Mouse (Mus musculus) neutrophil, adult 5-6 weeks (primary cell): ENCODE data around the gene Emc10. TPM values are rescaled to one million over a fixed set of nuclear protein-coding genes. Genes with fewer than 3 reads are reported as not detected.
A peak's percentile ranks its signal among the peaks of the same experiment; 100 is the strongest.

ENCODE experiments used
- ATAC-seq: fragments of 151-379, 151-347 bp; 2 replicates; pipeline ENCODE4 v1.8.0; 2017; ENCODE audit warnings: mild to moderate bottlenecking, moderate TSS enrichment; ENCODE audit not compliant: insufficient number of reproducible peaks, poor library complexity, low FRiP score, severe bottlenecking; ENCODE audit errors: extremely low read depth
- total RNA-seq: library from RNA; stranded (forward); fragments of 200-1000 nt; gene quantifications from 2 replicates; pipeline ENCODE4 v1.2.3, GENCODE M21; 2017

The Emc10 gene
- total RNA-seq: 29.0 and 37.8 TPM in 2 replicates

DNA sequence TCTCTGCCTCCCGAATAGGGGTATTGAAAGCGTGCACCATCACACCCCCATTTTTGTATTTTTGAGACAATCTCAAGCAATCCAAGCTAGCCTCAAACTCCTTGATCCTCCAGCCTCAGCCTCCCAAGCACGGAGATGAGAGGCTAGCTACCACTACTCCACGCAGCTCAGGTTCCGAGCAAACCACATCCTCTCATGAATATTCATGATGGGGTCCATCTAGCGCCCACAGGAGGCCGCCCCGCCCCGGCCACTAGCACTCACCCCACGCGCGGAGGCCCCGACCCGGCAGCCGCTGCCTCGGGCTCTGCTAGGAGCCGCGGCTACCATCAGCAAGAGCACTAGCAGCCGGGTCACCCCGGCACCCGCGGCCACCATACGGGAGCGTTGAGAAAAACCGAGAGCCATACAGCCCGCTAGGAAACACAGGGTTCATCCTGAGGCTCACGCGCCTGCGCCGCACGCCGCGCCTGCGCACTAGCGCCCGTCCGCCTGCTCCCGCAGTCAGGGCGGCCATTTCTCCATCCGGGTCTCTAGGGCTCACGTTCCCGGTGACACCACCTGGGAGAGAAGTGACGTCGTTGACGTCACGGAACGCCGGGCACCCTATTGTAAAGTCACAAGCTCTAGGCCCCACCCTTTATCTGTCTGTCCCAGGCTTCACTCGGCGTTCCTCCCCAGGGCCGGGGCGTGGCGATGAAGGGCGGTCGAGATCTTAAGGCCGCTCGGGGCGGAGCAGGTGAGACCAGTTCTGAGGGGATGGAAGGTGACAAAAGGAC lies at the start of gene Emc10, which contains the start of gene Fam71e1:
TSS of gene Emc10 (minus strand) at position 538 of the 779 bp plus-strand sequence.
TSS of gene Fam71e1 (plus strand) at position 590 of the 779 bp plus-strand sequence.
- peak; percentile 92 for ATAC-seq

DNA sequence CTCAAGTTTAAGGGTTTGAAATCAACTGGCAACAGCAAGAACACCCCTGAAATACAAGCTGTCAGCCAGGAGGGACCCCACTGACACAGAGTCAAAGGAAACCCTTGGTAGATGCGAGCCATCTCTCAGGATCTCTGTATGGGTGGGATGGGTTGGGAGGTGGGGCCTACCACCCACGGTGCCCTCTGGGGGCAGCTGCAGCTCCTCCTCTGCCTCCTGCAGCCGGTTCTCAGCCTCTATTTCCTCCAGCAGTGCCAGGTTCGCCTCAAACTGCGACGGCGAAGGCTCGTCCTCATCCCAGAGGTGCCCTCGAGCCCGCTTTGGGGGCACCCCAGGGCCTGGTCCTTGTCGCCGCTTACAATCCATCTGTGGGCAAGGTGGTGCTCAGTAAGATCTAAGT lies 46.7 kb upstream of the Emc10 start:
- ATAC-seq: no peak

DNA sequence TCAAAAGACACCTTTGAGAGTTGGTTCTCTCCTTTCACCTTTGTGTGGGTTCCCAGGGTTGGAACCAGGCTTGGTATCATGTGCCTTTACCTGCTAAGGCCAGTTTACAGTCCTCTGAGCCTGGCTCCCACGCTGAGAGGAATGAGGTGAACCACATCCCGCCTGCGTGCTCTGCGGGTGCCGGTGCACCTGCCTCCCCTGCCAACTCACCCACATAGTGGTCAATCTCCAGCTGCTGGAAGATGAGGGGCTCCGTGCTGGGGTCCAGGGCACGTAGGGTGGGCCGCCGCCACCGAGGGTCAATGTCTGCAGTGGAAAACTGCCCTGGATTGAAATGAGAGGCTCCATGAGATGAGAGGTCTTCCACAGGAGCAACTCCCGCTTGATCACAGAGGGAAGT lies 46.2 kb upstream of the Emc10 start:
- ATAC-seq: no peak

DNA sequence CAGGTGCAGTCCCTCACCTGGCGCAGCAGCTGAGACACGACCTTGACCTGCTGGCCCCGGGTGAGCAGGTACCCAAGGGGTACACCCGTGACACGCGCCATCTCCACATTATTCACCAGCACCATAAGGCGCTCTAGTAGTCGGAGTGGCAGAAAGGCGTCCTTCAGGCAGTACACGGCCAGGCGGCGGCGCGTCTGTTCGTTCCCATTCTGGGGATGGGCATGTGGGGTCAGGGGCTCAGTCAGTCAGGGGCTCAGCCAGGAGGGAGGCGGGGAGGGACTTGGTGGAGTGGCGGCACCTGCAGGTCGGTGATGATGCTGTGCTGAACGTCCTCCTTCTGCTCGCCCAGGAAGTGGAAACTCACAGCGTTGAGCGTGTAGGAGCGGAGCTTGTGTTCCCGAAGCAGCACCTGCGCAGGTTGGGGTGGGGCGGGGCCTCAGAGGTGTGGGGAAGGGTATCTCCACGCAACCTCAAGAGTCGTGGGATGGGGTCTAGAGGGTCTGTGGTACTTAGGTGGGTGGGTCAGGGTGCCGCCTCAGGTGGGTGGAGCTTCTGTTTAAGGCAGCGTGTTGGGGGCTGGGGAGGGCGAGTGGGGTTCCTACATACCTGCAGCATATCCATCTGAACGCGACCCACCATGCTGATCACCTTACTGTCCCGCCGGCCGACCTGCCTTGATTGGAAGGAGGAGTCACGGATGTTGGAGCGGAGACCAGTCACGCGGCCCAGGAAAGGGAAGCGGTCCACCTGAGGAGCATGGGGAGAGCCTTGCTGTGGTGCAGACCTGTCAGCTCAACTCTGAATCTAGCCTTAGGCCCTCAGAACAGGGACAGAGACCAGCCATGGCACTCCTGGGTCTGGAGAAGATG lies 42.7 kb upstream of the Emc10 start:
- ATAC-seq: no peak

DNA sequence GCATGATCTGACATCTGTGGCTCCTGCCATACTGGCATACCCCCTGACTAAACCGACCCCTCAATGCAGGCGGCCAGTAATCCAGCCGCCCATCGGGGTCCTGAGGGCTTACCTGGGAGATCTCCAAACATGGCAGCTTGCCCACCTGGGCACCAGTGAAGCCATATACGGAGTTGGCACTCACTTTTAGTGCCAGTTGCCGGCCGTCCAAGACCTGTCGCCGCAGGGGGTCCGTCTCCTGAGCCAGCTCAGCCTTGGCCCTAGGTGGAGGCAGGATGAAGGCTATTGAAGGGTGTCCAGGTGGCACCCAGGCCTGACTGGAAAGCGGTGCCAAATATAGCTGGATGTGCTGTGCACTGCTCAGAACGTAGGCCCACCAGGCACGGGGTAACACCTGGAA lies 41.2 kb upstream of the Emc10 start:
- no peak for ATAC-seq

DNA sequence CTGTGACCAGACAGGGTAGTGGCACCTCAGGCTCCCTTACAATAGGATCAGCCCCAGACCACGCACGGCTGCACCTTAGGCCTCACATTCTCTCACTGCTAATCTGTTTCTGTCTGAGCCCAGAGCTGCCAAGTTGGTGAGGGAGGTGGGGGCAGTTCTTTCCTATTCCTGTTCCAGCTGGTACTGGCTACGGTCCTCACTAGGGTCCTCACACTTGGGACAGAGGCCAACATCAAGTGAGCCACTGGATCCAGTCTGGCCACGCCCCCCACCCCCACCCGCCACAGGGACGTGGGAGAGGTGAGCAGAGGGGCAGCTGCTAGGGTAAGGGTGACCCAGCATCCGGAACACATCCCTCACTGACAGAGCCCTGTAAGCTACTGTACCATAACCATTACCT lies 40.7 kb upstream of the Emc10 start:
- ATAC-seq: no peak

DNA sequence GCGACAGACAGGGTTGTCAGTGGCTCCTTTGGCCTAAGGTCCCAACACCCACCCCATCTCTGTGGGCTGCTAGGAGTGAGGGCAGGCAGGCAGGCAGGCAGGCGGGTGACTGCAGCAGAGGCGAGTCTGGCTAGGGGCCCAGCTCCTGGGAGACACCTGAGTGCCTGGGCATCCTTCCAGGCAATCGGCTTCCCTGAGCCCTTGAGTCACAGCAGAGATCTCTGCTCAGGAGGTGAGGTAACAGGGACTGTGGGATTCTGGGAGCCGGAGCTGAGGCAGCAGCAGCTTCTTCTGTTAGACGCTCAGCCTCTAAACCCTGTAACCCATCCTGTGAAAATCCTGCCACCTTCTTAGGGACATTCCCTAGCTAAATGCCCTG lies 40.2 kb upstream of the Emc10 start:
- ATAC-seq: no peak

DNA sequence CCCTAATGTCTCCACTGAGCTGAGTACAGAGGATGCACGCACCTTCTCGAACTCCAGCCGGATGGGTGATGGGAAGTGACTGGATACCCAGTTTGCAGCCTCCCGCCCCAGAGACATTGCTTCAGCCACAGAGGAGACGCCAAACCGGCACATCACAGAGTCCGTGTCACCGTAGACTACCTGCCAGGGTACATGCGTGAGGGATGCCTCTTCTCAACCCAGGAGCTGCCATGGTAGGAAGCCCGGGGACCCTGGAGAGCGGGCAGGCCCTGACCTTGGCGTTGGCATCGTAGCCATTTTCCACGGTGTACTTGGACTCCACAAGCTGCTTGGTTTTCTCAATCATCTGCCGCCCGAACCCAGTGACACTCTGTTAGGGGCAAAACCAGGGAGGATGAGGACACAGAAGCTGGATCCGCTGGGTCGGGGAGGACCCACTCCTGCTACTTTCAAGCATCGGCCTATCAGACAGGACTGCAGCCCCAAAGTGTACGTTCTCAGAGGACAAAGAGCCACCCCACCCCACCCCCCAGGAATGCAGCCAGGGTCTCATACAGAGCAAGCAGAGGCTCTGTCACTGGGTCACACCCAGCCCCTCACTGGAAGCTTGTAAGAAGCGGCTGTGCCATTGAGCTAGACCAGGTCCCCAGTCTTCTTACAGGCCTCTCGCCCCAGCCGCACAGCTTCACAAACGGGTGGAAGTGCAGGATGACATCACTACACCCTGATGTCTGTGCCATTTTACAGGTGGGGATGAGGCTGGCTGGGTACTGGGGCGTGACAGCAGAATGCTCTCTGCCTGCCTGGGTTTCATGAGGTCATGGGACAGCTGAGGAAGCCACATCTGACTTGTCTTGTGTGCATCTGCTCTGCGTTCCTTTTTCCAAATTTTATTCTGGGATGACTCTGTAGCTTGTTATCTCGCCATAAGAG lies 39.6 kb upstream of the Emc10 start:
- peak; percentile 37 for ATAC-seq

DNA sequence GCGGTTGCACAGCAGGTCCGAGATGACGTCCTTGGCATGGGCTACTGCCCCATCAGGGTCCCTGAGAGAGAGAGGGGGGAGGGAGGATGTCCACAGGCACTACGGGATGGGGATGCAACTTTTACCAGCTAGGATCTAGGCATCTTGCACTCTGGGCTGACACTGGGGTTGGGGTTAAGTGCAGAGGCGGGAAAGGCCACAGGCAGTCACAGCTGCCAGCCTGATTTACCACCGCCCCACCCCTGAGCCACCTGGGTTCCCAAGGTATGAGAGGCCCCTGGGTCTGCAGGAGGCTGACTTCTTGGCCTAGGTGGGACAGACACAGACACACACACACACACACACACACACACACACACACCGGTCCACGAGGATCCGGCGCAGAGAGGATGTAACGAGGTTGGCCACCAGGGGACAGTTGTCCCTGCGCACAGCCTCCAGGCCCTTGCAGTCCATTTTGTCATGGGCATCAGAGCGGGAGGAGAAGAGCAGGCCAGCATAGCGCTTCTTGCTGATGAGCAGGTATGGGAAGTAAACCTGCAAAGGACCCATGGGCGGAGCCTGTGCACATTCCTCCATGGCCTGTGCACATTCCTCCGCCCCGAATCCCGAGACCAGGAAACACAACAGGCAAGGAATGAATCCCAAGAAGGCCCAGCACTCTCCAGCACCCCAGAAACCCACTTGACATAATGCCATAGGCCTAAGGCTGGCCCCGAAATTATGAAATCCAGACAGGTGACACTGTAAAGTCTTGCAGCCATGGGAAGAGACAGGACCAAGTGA lies 38.5 kb upstream of the Emc10 start:
- ATAC-seq: no peak

DNA sequence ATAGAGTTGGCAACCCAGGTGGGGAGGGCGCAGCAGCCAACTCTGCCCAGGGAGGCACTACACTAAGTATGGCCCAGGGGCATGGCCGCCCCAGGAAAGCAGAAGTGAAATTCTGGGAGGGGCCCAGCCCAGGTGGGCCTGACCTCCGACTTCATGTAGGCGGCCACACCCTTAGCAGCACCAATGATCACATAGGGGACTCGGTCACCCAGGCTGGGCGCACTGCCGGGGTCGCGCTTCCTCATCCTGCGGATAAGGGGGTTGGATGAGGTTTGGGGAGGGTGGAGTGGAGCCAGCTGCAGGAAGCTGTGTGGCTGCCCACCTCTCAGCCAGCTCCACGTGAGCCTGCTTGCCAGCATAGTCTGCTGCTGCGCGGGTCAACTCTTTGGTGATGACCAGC lies 37.9 kb upstream of the Emc10 start:
- peak; percentile 66 for ATAC-seq

DNA sequence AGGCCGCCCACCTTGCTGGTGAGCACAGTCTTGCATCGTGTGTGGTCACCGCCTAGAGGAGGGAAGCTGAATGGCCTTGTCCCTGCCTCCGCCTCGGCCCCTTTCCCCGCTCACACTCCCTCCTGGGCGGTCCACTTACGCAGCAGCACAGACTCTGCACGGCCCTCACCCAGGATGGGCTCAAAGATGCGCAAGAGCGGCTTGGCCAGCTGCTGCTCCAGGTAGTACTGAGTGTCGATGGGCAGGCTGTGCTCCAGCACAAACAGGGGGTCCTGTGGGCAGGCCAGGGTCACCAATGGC lies 37.4 kb upstream of the Emc10 start:
- ATAC-seq: no peak

DNA sequence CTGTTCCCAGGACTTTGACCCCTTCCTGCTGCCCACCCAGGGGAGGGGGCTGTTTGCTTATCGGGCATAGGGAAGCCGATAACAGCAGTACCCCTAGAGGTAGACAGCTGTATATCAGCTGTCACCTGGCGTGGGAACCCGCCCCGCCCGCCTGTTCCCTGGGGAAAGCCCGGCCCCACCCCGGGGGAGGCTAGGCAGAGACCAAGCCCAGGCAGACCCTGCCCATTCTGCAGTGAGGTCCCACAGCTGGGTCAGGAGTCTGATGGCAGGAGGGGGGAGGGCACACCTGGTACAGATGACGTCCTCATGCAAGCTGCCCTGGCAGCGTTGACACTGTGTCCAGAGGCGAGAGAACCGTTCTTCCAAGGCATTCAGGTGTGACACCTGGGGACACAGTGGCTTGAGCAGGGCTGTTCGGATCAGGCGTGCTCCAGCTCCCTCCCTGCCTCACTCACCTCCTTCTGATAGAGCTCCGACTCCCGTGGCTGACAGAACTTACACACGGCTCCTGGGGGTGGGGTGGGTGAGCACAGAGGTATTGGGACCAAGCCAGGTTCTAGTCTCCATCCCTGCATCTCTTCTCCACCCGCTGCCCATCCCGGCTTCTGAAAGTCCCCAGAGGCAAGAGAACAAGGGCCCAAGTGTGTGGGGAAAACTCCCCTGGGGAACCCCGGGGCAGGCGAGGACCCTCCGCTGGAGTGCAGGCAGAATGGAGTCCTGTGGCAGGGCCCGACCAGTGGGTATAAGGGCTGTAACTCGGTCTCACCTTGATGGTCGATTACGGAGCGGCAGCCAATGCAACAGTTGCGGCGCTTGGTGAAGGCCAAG lies 36.8 kb upstream of the Emc10 start:
- ATAC-seq: no peak

DNA sequence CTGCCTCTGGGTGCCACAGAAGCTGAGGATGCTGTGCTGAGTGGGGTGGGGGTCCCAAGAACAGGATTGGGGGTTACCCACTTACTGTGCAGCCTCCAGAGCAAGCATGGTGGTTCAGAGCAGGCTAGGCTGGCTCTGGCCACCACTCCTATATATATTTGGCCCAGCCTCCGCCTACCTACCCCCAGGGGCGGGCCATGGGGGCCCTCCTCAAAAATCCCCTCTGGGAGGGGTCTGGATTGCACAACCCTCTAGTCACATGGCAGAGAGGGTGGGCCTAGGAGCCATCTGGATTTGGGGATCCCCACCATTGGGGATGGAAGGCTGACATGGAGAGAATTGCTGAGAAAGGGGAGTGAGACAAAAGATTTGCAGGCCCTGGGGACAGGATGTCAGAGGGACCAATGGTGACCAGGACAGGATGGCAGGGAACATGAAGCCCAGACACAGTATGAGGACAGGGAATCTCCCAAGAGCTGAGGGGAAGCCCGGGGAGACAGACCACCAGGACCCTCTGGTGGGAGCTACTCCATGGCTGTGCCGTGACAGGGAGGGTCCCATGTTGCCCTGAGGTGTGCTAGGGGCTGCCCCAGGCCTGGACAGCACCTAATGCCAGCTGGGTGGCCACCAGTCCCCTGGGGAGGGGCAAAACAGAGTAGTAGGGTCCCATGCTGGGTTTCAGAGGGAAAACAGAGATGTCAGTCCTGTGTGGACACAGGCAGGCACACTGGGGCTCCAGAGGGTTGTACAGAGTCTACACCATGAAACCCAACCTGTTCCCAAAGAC lies 35.8 kb upstream of the Emc10 start, which contains the start of gene Spib:
TSS of gene Spib (minus strand) at position 126 of the 787 bp plus-strand sequence.
- no peak for ATAC-seq

DNA sequence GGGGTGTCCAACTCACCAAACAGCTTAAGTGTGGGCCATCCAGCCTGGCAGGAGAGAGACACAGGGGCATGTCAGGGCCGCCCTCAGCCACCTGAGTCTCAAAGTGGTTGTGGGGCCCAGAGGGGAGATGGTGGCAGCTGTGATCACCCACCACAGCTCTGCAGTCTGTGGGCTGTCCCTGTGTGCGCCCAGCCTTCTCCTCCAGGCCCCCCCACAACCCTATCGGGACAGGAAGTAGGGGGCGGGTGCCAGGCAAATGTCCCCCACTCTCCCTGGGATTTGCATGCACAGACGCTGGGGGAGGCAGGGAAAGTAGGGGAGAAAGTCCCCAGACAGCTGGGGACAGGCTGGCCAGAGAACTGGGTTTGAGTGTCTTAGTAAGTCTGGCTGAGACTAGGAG lies 34.9 kb upstream of the Emc10 start:
- peak; percentile 17; the same call in 1 of the 2 replicates for ATAC-seq

DNA sequence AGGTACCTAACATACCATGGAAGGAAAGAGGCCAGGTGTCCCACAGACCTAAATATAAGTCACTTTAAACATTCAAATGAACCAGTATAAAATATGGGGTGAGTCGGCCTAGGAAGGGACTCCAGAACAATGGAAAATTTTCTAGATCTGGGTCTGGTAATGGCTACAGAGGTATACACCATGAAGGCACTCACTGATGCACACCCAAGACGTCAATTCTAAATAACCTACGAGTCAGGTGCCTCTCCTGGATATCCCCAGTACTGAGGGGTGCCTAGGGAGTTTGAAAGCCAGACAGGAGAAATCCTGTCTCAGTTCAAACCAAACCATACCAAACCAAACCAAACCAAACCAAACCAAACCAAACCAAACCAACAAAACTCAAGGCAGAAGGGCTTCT lies 34.2 kb upstream of the Emc10 start:
- ATAC-seq: no peak

DNA sequence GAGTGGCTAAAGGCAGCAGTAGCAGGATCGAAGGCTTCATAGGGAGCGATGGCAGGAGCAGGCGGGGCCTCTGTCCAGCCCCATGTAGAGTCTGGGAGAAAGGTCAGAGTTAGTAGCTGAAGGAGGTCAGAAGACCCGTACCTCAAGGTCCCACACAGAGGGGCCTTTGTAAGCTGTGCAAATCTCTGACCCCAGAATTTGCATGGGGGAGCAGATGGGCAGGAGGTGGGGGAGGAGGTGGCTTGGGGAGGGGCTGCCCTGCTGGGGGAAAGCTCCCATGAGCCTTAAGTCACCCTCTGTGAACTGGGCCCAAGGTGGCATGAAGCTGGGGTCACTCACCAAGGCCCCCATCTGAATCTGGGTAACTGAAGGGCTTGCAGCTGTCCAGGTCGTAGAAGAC lies 33.2 kb upstream of the Emc10 start:
- ATAC-seq: no peak
